Comparison of ENCODE assay signal across 8 mouse cellular contexts in genomic region chr1:86501559-86501958, GRCm38 (mm10). TPM values are rescaled to one million over a fixed set of nuclear protein-coding genes. Genes with fewer than 3 reads are reported as not detected.
A peak's percentile ranks its signal among the peaks of the same experiment; 100 is the strongest.
DNase-seq lines count a peak whose midpoint lies in the region; ATAC-seq and TF ChIP-seq lines count a peak whose summit lies in the region.

No protein-coding gene starts in this region.

- intact Hi-C loops in heart, postnatal 36 days (cut with DNase I) = loop anchor here (1.0 to 5.0 kb wide), 4 partner anchors 27 to 81 kb away; partner anchors contain the start of genes Cops7b and Pde6d

- DNase-seq in cerebellum, adult 11-12 months = peak; percentile 92
- DNase-seq in heart, postnatal 36 days = peak; percentile 96 to 98
- peak; percentile 91 to 97 for DNase-seq in layer of hippocampus, adult 8-10 months (ENCODE audit: low spot score in 2 of 2)
- DNase-seq in lung, embryonic 14.5 days = peak; percentile 97
- DNase-seq in ovary, adult 18-20 months (ENCODE audit: low spot score) = peak; percentile 78
- peak; percentile 93 for DNase-seq in thymus, adult 2 months

- TF ChIP-seq CTCF in ES-Bruce4 (IDR thresholded peaks at IDR 0.05; ENCODE audit: low read depth, low read length) = no peak
- peak; percentile 99 for TF ChIP-seq CTCF in lung, embryonic 14.5 days (IDR thresholded peaks at IDR 0.05; ENCODE audit: low read depth)
- no peak; the same call in 1 of the 2 replicates for TF ChIP-seq CTCF in thymus, adult 2 months (IDR thresholded peaks at IDR 0.05; ENCODE audit: borderline replicate concordance, control insufficient read depth, extremely low read depth, insufficient read depth, low read length, poor library complexity)

- no peak for TF ChIP-seq POLR2A in ES-Bruce4 (IDR thresholded peaks at IDR 0.05; ENCODE audit: insufficient read depth, low read length)
- TF ChIP-seq POLR2A in thymus, adult 2 months (IDR thresholded peaks at IDR 0.05; ENCODE audit: control insufficient read depth, extremely low read depth, insufficient read depth, low read length, poor library complexity) = no peak

- ATAC-seq in forebrain, embryonic 16.5 days = peak; percentile 8
- 0 out of 2 replicates have a peak, but pooled peaks have one; percentile 2 for ATAC-seq in lung, embryonic 14.5 days (ENCODE audit: insufficient read depth)

- no peaks in the 10 kb centered on the region for H3K27me3 ChIP-seq in ES-Bruce4 (ENCODE audit: control insufficient read depth, insufficient read depth, low read length, poor library complexity, severe bottlenecking)
- no peaks in the 10 kb centered on the region for H3K27me3 ChIP-seq in forebrain, embryonic 16.5 days (replicated peaks; ENCODE audit: control insufficient read depth, insufficient read depth, low read length)
- no peaks in the 10 kb centered on the region for H3K27me3 ChIP-seq in lung, embryonic 14.5 days (ENCODE audit: insufficient read depth, low read length)
- no peaks in the 10 kb centered on the region for H3K27me3 ChIP-seq in thymus, adult 2 months (ENCODE audit: control insufficient read depth, insufficient read depth, low read length)

- H3K9me3 ChIP-seq in ES-Bruce4 (replicated peaks; ENCODE audit: control insufficient read depth, insufficient read depth, low read length, poor library complexity, severe bottlenecking) = no peaks in the 10 kb centered on the region
- H3K9me3 ChIP-seq in forebrain, embryonic 16.5 days (ENCODE audit: control insufficient read depth, low read length) = no peaks in the 10 kb centered on the region
- H3K9me3 ChIP-seq in lung, embryonic 14.5 days (ENCODE audit: low read depth, low read length) = no peaks in the 10 kb centered on the region

- H3K36me3 ChIP-seq in ES-Bruce4 (ENCODE audit: control insufficient read depth, insufficient read depth, low read length, poor library complexity, severe bottlenecking) = no peaks in the 10 kb centered on the region
- no peaks in the 10 kb centered on the region for H3K36me3 ChIP-seq in forebrain, embryonic 16.5 days (ENCODE audit: control insufficient read depth, insufficient read depth)
- no peaks in the 10 kb centered on the region for H3K36me3 ChIP-seq in lung, embryonic 14.5 days (ENCODE audit: insufficient read depth)
- no peaks in the 10 kb centered on the region for H3K36me3 ChIP-seq in thymus, adult 2 months (ENCODE audit: control insufficient read depth, insufficient read depth, low read length)

- 0% methylated on average over 4 of the region's 4 CpGs for WGBS in forebrain, embryonic 16.5 days
- 3% methylated on average over 4 of the region's 4 CpGs for WGBS in lung, embryonic 14.5 days
- WGBS in thymus, adult 2 months = 0% methylated on average over 4 of the region's 4 CpGs

- peak overlapping the region; percentile 31 for H3K4me2 ChIP-seq in forebrain, embryonic 16.5 days (ENCODE audit: low read length)
- H3K4me2 ChIP-seq in lung, embryonic 14.5 days = peak overlapping the region; percentile 38

- no peak for TF ChIP-seq EP300 in ES-Bruce4 (IDR thresholded peaks at IDR 0.05; ENCODE audit: insufficient read depth, low read depth, low read length)

- peak overlapping the region; percentile 82 for H3K9ac ChIP-seq in ES-Bruce4 (ENCODE audit: low read depth, poor library complexity, severe bottlenecking)
- peak overlapping the region; percentile 27; the same call in 1 of the 2 replicates for H3K9ac ChIP-seq in forebrain, embryonic 16.5 days (replicated peaks; ENCODE audit: low read depth, low read length)
- H3K9ac ChIP-seq in lung, embryonic 14.5 days = no peak overlapping the region

- peak overlapping the region; percentile 54 for H3K4me3 ChIP-seq in ES-Bruce4 (ENCODE audit: low read depth, low read length)
- H3K4me3 ChIP-seq in forebrain, embryonic 16.5 days (replicated peaks; ENCODE audit: low read length) = no peak overlapping the region
- H3K4me3 ChIP-seq in lung, embryonic 14.5 days (ENCODE audit: low read depth, low read length) = no peak overlapping the region
- no peak overlapping the region for H3K4me3 ChIP-seq in thymus, adult 2 months (ENCODE audit: control insufficient read depth, insufficient read depth, low read length)

- H3K27ac ChIP-seq in ES-Bruce4 (ENCODE audit: insufficient read depth, low read length) = peak overlapping the region; percentile 97
- H3K27ac ChIP-seq in forebrain, embryonic 16.5 days (ENCODE audit: low read length) = peak overlapping the region; percentile 85
- peak overlapping the region; percentile 99 for H3K27ac ChIP-seq in lung, embryonic 14.5 days (ENCODE audit: low read depth)
- no peak overlapping the region; the same call in 1 of the 2 replicates for H3K27ac ChIP-seq in thymus, adult 2 months (ENCODE audit: control insufficient read depth, insufficient read depth, low read length)

- peaks cover 17% of the 10 kb centered on the region for H3K4me1 ChIP-seq in ES-Bruce4 (ENCODE audit: control insufficient read depth, insufficient read depth, low read length)
- peaks cover 54% of the 10 kb centered on the region for H3K4me1 ChIP-seq in forebrain, embryonic 16.5 days (replicated peaks; ENCODE audit: control insufficient read depth, insufficient read depth, low read length)
- H3K4me1 ChIP-seq in lung, embryonic 14.5 days (ENCODE audit: insufficient read depth) = peaks cover 21% of the 10 kb centered on the region
- H3K4me1 ChIP-seq in thymus, adult 2 months (replicated peaks; ENCODE audit: control insufficient read depth, insufficient read depth, low read length) = peaks cover 46% of the 10 kb centered on the region

RNA-seq across cellular contexts. Expression of gene Ptma, which starts 25.0 kb away (rescaled TPM):
- polyA plus RNA-seq in ES-Bruce4 (2011; ENCODE audit: insufficient read depth, insufficient read length, low read depth, missing spikeins) = 3,893 and 3,930 TPM in 2 replicates
- 1,987 and 2,275 TPM in 2 replicates for polyA plus RNA-seq in forebrain, embryonic 16.5 days (2015; fragmentation: Nextera tagmentation; extraction: Ambion mirVana)
- total RNA-seq in heart, postnatal 36 days (2021) = 100 to 1,000 TPM; 202 to 234 TPM
- total RNA-seq in layer of hippocampus, adult 8-10 months (2022) = 100 to 1,000 TPM; 420 to 464 (median 444) TPM
- polyA plus RNA-seq in lung, embryonic 14.5 days (2014; fragmentation: Nextera tagmentation; extraction: Ambion mirVana) = 3,453 and 3,547 TPM in 2 replicates
- 2,341 and 3,054 TPM in 2 replicates for polyA plus RNA-seq in thymus, adult 2 months (2012; rRNA removed)
